Mouse (Mus musculus): ENCODE data around the gene Tecpr1. TPM values are rescaled to one million over a fixed set of nuclear protein-coding genes. Genes with fewer than 3 reads are reported as not detected.

The Tecpr1 gene
- polyA plus RNA-seq, 1 experiment, result 16.4 TPM

DNA sequence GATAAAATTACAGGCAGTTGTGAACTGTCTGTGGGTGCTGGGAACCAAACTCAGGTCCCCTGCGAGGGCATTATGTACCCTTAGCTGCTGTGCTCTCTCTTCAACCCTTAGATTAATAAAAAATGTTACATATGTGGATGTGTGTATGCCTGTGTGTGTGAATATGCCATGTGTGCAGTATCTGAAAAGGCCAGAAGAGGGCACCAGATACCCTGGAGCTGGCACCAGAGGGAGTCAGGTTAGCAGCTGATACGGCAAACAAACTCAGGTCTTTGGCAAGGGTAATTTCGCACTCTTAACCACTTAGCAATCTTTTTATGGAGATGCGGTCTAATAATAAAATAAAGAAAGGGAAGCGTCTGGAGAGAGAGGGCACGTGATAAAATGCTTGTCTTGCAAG, 21.0 kb downstream of the Tecpr1 start:
- Histone ChIP-seq H3K36me3 (ENCODE audit: control insufficient read depth, insufficient read depth, low read length) (no peaks in the 10 kb centered on the region; the same call in 1 of the 2 replicates), H3K27ac (ENCODE audit: control insufficient read depth, insufficient read depth, low read depth, low read length) (no peak overlapping the region), H3K27me3 (ENCODE audit: control insufficient read depth, insufficient read depth, low read length) (no peaks in the 10 kb centered on the region), H3K4me1 (ENCODE audit: control insufficient read depth, insufficient read depth, low read length) (no peaks in the 10 kb centered on the region), H3K4me3 (ENCODE audit: control insufficient read depth, low read depth, low read length) (no peak overlapping the region)
- no peak for TF ChIP-seq POLR2A (IDR thresholded peaks at IDR 0.05; ENCODE audit: control insufficient read depth, low read depth, low read length)
- peak; percentile 37; the same call in 1 of the 2 replicates for TF ChIP-seq CTCF (IDR thresholded peaks at IDR 0.05; ENCODE audit: control insufficient read depth, insufficient read depth, insufficient replicate concordance, low read depth, low read length)

DNA sequence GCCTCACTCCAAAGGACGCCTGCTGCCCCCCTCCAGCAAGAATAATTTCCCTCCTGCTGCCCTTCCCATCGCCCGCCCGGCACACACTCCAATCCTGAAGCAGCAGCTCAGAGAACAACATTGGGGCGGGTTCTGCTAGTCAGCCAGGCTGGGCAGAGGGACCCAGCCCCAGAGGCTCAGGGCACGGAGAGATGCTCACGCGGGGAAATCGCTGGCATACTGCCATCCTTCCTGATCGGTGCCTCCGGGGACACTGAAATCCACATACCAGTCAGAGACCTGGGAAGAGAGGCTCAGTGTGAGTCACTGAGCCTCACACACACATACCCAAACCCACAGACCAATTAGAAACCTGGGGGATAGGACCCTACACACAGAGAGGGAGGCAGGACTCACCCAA, 22.8 kb downstream of the Tecpr1 start:
- Histone ChIP-seq H3K27ac (ENCODE audit: control insufficient read depth, insufficient read depth, low read depth, low read length) (no peak overlapping the region), H3K36me3 (ENCODE audit: control insufficient read depth, insufficient read depth, low read length) (no peaks in the 10 kb centered on the region), H3K4me3 (ENCODE audit: control insufficient read depth, low read depth, low read length) (no peak overlapping the region), H3K27me3 (ENCODE audit: control insufficient read depth, insufficient read depth, low read length) (no peaks in the 10 kb centered on the region), H3K4me1 (ENCODE audit: control insufficient read depth, insufficient read depth, low read length) (no peaks in the 10 kb centered on the region)
- TF ChIP-seq CTCF (IDR thresholded peaks at IDR 0.05; ENCODE audit: control insufficient read depth, insufficient read depth, insufficient replicate concordance, low read depth, low read length), result no peak
- TF ChIP-seq POLR2A (IDR thresholded peaks at IDR 0.05; ENCODE audit: control insufficient read depth, low read depth, low read length), result no peak

DNA sequence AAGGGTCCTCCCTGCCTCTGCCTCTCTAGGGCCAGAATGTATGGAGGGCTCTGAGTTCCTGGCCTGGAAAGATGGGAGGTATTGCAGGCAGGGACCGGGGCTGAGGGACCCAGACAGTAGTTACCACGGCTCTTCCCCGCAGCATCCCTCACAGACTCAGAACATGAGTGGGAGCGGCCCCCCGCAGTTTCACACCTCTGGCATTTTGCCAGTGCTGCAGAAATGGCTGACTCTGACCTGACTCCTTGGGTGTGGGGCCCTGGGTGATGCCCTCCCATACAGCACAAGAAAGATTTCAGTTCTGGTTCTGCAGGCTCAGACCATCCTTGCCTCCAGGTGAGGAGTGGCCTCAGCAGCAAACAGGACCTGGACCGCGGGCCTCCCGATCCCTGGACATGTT, 27.8 kb downstream of the Tecpr1 start:
- TF ChIP-seq POLR2A (IDR thresholded peaks at IDR 0.05; ENCODE audit: control insufficient read depth, low read depth, low read length) (no peak), CTCF (IDR thresholded peaks at IDR 0.05; ENCODE audit: control insufficient read depth, insufficient read depth, insufficient replicate concordance, low read depth, low read length) (no peak)
- no peaks in the 10 kb centered on the region for H3K27me3 ChIP-seq (ENCODE audit: control insufficient read depth, insufficient read depth, low read length)
- no peaks in the 10 kb centered on the region for H3K36me3 ChIP-seq (ENCODE audit: control insufficient read depth, insufficient read depth, low read length)
- H3K27ac ChIP-seq (ENCODE audit: control insufficient read depth, insufficient read depth, low read depth, low read length), result no peak overlapping the region
- no peak overlapping the region for H3K4me3 ChIP-seq (ENCODE audit: control insufficient read depth, low read depth, low read length)
- H3K4me1 ChIP-seq (ENCODE audit: control insufficient read depth, insufficient read depth, low read length), result peaks cover under 1% of the 10 kb centered on the region; the same call in 1 of the 2 replicates

DNA sequence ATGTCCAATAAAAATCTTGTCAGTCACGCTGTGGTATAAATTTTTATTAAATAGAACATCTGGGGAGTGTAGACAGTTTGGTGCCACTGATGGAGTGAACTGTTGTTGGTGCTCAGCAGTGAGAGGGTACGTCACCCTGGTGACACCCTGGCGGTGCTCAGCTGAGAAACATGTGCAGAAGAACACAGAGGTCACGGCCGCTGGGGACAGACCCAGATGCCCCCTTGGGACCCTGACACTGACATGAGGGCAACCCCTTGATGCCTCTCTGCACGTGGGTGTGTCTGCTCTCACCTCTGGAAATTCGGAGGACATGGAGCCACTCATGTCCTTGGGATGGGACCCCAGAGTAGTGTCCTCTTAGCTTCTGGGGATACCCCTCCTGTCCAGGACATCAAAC, 29.0 kb downstream of the Tecpr1 start:
- Histone ChIP-seq H3K36me3 (ENCODE audit: control insufficient read depth, insufficient read depth, low read length) (no peaks in the 10 kb centered on the region), H3K27me3 (ENCODE audit: control insufficient read depth, insufficient read depth, low read length) (no peaks in the 10 kb centered on the region), H3K27ac (ENCODE audit: control insufficient read depth, insufficient read depth, low read depth, low read length) (no peak overlapping the region), H3K4me1 (ENCODE audit: control insufficient read depth, insufficient read depth, low read length) (peaks cover 11% of the 10 kb centered on the region), H3K4me3 (ENCODE audit: control insufficient read depth, low read depth, low read length) (no peak overlapping the region)
- TF ChIP-seq CTCF (IDR thresholded peaks at IDR 0.05; ENCODE audit: control insufficient read depth, insufficient read depth, insufficient replicate concordance, low read depth, low read length) (no peak), POLR2A (IDR thresholded peaks at IDR 0.05; ENCODE audit: control insufficient read depth, low read depth, low read length) (no peak)

DNA sequence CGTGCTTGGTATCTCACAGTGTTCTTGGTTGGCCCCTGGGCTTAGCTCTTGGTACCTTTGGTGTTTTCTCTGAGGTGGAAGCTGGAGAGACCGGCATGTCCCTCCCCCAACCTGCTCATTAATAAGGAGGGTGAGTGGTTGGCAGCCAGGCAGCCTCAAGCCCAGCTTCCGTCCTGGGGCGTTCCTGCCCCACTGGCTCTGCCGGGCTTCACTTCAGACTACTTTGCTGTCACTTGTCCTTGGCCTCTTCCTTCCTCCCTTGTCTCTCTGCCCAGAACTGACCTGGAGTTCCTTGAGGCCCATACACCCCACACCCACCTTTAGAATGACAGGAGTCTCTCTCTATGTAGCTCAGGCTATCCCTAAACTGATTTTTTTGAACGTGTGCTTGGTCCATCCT, 30.7 kb downstream of the Tecpr1 start:
- no peaks in the 10 kb centered on the region for H3K36me3 ChIP-seq (ENCODE audit: control insufficient read depth, insufficient read depth, low read length)
- H3K4me1 ChIP-seq (ENCODE audit: control insufficient read depth, insufficient read depth, low read length), result peaks cover 13% of the 10 kb centered on the region
- no peak for TF ChIP-seq CTCF (IDR thresholded peaks at IDR 0.05; ENCODE audit: control insufficient read depth, insufficient read depth, insufficient replicate concordance, low read depth, low read length)
- no peak for TF ChIP-seq POLR2A (IDR thresholded peaks at IDR 0.05; ENCODE audit: control insufficient read depth, low read depth, low read length)
- no peaks in the 10 kb centered on the region for H3K27me3 ChIP-seq (ENCODE audit: control insufficient read depth, insufficient read depth, low read length)
- no peak overlapping the region for H3K4me3 ChIP-seq (ENCODE audit: control insufficient read depth, low read depth, low read length)
- no peak overlapping the region for H3K27ac ChIP-seq (ENCODE audit: control insufficient read depth, insufficient read depth, low read depth, low read length)

DNA sequence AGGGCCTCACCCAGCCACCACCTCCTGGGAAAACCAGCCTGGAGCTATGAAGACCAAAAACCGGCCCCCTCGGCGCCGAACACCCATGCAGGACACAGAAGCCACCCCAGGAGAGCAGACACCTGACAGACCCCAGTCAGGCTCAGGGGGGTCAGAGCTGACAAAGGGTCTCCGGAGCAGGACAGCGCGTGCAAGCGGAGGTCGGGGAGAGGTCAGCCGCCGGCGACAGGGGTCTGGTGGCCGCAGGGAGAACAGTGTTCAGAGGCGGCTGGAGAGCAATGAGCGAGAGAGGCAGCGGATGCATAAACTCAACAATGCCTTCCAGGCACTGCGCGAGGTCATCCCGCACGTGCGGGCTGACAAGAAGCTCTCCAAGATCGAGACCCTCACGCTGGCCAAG, 32.4 kb downstream of the Tecpr1 start:
- TF ChIP-seq CTCF (IDR thresholded peaks at IDR 0.05; ENCODE audit: control insufficient read depth, insufficient read depth, insufficient replicate concordance, low read depth, low read length) (no peak), POLR2A (IDR thresholded peaks at IDR 0.05; ENCODE audit: control insufficient read depth, low read depth, low read length) (no peak)
- Histone ChIP-seq H3K36me3 (ENCODE audit: control insufficient read depth, insufficient read depth, low read length) (no peaks in the 10 kb centered on the region), H3K27ac (ENCODE audit: control insufficient read depth, insufficient read depth, low read depth, low read length) (no peak overlapping the region), H3K4me1 (ENCODE audit: control insufficient read depth, insufficient read depth, low read length) (peaks cover 13% of the 10 kb centered on the region), H3K27me3 (ENCODE audit: control insufficient read depth, insufficient read depth, low read length) (no peaks in the 10 kb centered on the region), H3K4me3 (ENCODE audit: control insufficient read depth, low read depth, low read length) (no peak overlapping the region)

DNA sequence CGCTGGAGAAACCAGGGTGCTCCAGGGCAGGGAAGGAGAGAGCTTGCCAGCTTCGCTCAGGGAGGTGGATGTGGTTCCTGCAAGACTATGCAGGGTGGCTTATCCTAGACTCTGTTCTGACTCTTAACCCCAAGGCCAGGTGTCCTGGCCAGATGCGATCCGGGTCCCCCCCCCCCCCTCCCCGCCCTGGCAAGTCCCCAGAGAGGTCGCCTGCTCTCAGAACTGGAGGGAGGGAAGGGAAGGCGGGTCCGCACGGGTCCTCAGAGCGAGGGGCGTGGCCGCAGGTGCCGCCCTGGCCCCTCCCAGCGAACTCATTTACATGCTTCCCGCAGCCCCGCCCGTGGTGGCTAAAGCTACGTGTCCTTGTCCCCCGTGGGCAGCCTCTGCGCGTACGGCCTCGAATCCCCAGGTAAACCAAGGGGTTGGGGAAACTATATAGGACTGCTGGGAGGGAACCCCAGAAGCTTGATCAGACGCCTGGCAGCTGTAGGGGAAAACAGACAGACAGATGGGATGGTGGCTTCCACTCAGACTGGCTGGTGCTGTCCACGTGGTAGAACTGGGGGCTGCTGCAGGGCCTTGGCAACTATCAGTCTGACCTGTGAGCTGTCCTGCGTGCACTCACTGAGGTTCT, 33.3 kb downstream of the Tecpr1 start, which contains the start of gene Bhlha15:
Gene Bhlha15 (plus strand): TSS at position 337 of the 634 bp plus-strand sequence.
- Histone ChIP-seq H3K4me1 (ENCODE audit: control insufficient read depth, insufficient read depth, low read length) (peaks cover 13% of the 10 kb centered on the region), H3K4me3 (ENCODE audit: control insufficient read depth, low read depth, low read length) (peak within 1 kb of the TSS; percentile 8; the same call in 1 of the 2 replicates), H3K27me3 (ENCODE audit: control insufficient read depth, insufficient read depth, low read length) (no peaks in the 10 kb centered on the region), H3K27ac (ENCODE audit: control insufficient read depth, insufficient read depth, low read depth, low read length) (no peak within 1 kb of the TSS), H3K36me3 (ENCODE audit: control insufficient read depth, insufficient read depth, low read length) (peaks cover 2% of the 10 kb centered on the region; the same call in 1 of the 2 replicates)
- no peak for TF ChIP-seq POLR2A (IDR thresholded peaks at IDR 0.05; ENCODE audit: control insufficient read depth, low read depth, low read length)
- TF ChIP-seq CTCF (IDR thresholded peaks at IDR 0.05; ENCODE audit: control insufficient read depth, insufficient read depth, insufficient replicate concordance, low read depth, low read length), result no peak
